8 mouse cellular contexts compared by ENCODE assay signal in the genomic region with DNA sequence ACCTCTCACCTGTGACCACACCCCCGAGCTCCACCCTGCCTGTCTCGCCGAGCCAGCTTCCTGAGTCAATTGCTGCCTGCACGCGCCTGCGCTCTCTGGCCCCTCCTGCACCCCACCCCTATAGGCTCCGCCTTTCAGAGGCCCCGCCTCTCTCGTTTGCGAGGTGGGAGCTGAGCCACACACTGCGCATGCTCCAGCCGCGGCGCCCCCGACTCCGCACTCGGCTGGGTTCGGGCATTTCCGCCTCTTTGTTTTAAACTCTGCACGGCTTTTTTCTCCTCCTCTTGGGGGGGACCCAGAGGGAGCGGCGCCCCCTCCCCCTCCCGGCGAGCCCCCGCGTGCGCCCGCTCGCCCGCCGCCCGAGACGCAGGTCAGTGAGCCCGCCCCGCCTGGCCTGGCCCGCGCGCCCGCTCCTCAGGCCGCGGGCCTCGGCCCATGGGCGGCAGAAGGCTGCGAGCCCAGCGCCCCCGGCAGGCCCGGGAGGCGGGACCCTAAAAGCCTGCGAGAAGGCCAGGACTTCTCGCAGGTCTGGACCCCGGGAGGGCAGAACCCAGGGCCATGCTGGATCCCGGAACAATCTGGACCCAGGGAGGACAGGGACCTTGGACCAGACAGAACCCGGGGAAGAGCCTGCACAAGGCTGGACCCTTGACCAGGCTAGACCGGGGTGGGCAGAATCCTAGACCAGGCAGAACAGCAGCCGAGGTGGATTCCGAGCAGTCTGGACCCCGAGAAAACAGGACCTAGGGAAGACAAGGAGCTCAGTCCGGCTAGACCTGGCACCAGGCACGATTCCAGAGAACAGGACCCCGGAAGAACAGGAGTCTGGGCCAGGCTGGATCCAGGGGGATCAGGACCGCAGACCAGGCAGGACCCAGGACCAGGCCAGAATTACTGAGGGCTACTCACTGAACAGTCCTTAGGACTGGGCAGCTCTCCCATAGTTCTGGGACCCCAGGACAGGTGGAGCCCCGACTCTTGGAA. TPM values are rescaled to one million over a fixed set of nuclear protein-coding genes. Genes with fewer than 3 reads are reported as not detected.
DNase-seq lines count a peak whose midpoint lies in the region; ATAC-seq and TF ChIP-seq lines count a peak whose summit lies in the region.

A gene (plus strand): TSS at position 151 of the 984 bp plus-strand sequence.

- DNase-seq in CD4-positive, CD25-positive, alpha-beta regulatory T cell, adult 2 months (ENCODE audit: low read depth, low spot score), result peak; percentile 98
- DNase-seq in fibroblast of lung, adult 2 months (ENCODE audit: low read depth), result peak; percentile 87
- peak; percentile 98 to 99 for DNase-seq in kidney, postnatal 25 days
- DNase-seq in liver, embryonic 14.5 days (ENCODE audit: low read depth in 3 of 3, low spot score in 3 of 3), result peak; percentile 87 to 91 (median 87)
- peak; percentile 97 for DNase-seq in neural tube, embryonic 11.5 days (ENCODE audit: low spot score)
- DNase-seq in stomach, postnatal 0 days (ENCODE audit: low spot score), result peak; percentile 100

- H3K27me3 ChIP-seq in heart, embryonic 15.5 days, result no peaks in the 10 kb centered on the region
- peaks cover 3% of the 10 kb centered on the region; the same call in 1 of the 2 replicates for H3K27me3 ChIP-seq in liver, embryonic 14.5 days (ENCODE audit: control insufficient read depth, insufficient read depth, low read length)
- H3K27me3 ChIP-seq in neural tube, embryonic 11.5 days (ENCODE audit: control insufficient read depth, insufficient read depth, low read length), result no peaks in the 10 kb centered on the region
- H3K27me3 ChIP-seq in stomach, postnatal 0 days (ENCODE audit: control insufficient read depth, insufficient read depth, low read length), result no peaks in the 10 kb centered on the region

- peak within 1 kb of the TSS; percentile 85 for H3K9ac ChIP-seq in heart, embryonic 15.5 days
- H3K9ac ChIP-seq in liver, embryonic 14.5 days (replicated peaks), result peak within 1 kb of the TSS; percentile 98
- H3K9ac ChIP-seq in neural tube, embryonic 11.5 days (ENCODE audit: low read length), result peak within 1 kb of the TSS; percentile 99
- peak within 1 kb of the TSS; percentile 99 for H3K9ac ChIP-seq in stomach, postnatal 0 days (ENCODE audit: low read length)

- peak within 1 kb of the TSS; percentile 92 for H3K4me3 ChIP-seq in brown adipose tissue, adult 24 weeks (ENCODE audit: insufficient read depth, low read depth, low read length)
- H3K4me3 ChIP-seq in heart, embryonic 15.5 days, result peak within 1 kb of the TSS; percentile 61
- H3K4me3 ChIP-seq in liver, embryonic 14.5 days (ENCODE audit: insufficient read depth in 1 of 2, low read depth in 2 of 2, low read length in 2 of 2), result peak within 1 kb of the TSS; percentile 87 to 94
- peak within 1 kb of the TSS; percentile 84 for H3K4me3 ChIP-seq in neural tube, embryonic 11.5 days (ENCODE audit: low read depth, low read length)
- peak within 1 kb of the TSS; percentile 96 for H3K4me3 ChIP-seq in stomach, postnatal 0 days (ENCODE audit: low read depth, low read length)

- under 1% methylated on average over 56 of the region's 62 CpGs for WGBS in heart, embryonic 15.5 days
- 2% methylated on average over 62 of the region's 62 CpGs for WGBS in liver, embryonic 14.5 days (ENCODE audit: insufficient replicate concordance)
- under 1% methylated on average over 62 of the region's 62 CpGs for WGBS in neural tube, embryonic 11.5 days
- WGBS in stomach, postnatal 0 days, result under 1% methylated on average over 45 of the region's 62 CpGs

- TF ChIP-seq CTCF in liver, embryonic 14.5 days (IDR thresholded peaks at IDR 0.05; ENCODE audit: low read depth), result no peak
- TF ChIP-seq CTCF in stomach, postnatal 0 days (IDR thresholded peaks at IDR 0.05; ENCODE audit: low read depth), result no peak

- H3K4me1 ChIP-seq in brown adipose tissue, adult 24 weeks (ENCODE audit: control insufficient read depth, insufficient read depth, insufficient read length, low read length), result peaks cover 21% of the 10 kb centered on the region
- H3K4me1 ChIP-seq in heart, embryonic 15.5 days (replicated peaks), result peaks cover 43% of the 10 kb centered on the region
- peaks cover 36 to 43% of the 10 kb centered on the region in 2 experiments for H3K4me1 ChIP-seq in liver, embryonic 14.5 days (replicated peaks; ENCODE audit: control insufficient read depth in 2 of 2, insufficient read depth in 2 of 2, low read length in 1 of 2)
- H3K4me1 ChIP-seq in neural tube, embryonic 11.5 days (ENCODE audit: control insufficient read depth, insufficient read depth, low read length), result peaks cover 25% of the 10 kb centered on the region
- peaks cover 4% of the 10 kb centered on the region for H3K4me1 ChIP-seq in stomach, postnatal 0 days (replicated peaks; ENCODE audit: control insufficient read depth, insufficient read depth)

- TF ChIP-seq EP300 in liver, embryonic 14.5 days (IDR thresholded peaks at IDR 0.05; ENCODE audit: low read depth), result no peak
- TF ChIP-seq EP300 in stomach, postnatal 0 days (optimal IDR thresholded peaks at IDR 0.05), result no peak

- H3K36me3 ChIP-seq in heart, embryonic 15.5 days, result no peaks in the 10 kb centered on the region
- no peaks in the 10 kb centered on the region for H3K36me3 ChIP-seq in liver, embryonic 14.5 days (replicated peaks; ENCODE audit: control insufficient read depth, insufficient read depth, low read depth)
- no peaks in the 10 kb centered on the region for H3K36me3 ChIP-seq in neural tube, embryonic 11.5 days (ENCODE audit: control insufficient read depth, insufficient read depth, low read length)
- H3K36me3 ChIP-seq in stomach, postnatal 0 days (ENCODE audit: control insufficient read depth, insufficient read depth, low read length), result no peaks in the 10 kb centered on the region

- peak within 1 kb of the TSS; percentile 51 for H3K27ac ChIP-seq in brown adipose tissue, adult 24 weeks (replicated peaks; ENCODE audit: low read depth, low read length)
- H3K27ac ChIP-seq in heart, embryonic 15.5 days, result peak within 1 kb of the TSS; percentile 80
- H3K27ac ChIP-seq in liver, embryonic 14.5 days, result peak within 1 kb of the TSS; percentile 59
- H3K27ac ChIP-seq in neural tube, embryonic 11.5 days (ENCODE audit: low read depth, low read length), result peak within 1 kb of the TSS; percentile 80
- H3K27ac ChIP-seq in stomach, postnatal 0 days (replicated peaks), result peak within 1 kb of the TSS; percentile 90

- H3K9me3 ChIP-seq in heart, embryonic 15.5 days (replicated peaks), result no peaks in the 10 kb centered on the region
- H3K9me3 ChIP-seq in liver, embryonic 14.5 days (ENCODE audit: control insufficient read depth, low read length), result no peaks in the 10 kb centered on the region
- H3K9me3 ChIP-seq in neural tube, embryonic 11.5 days (ENCODE audit: control insufficient read depth, low read length), result no peaks in the 10 kb centered on the region
- no peaks in the 10 kb centered on the region for H3K9me3 ChIP-seq in stomach, postnatal 0 days (ENCODE audit: control insufficient read depth, low read length)

- peak within 1 kb of the TSS; percentile 80 for H3K4me2 ChIP-seq in heart, embryonic 15.5 days
- H3K4me2 ChIP-seq in liver, embryonic 14.5 days (ENCODE audit: low read depth), result peak within 1 kb of the TSS; percentile 87
- H3K4me2 ChIP-seq in neural tube, embryonic 11.5 days (ENCODE audit: low read depth), result peak within 1 kb of the TSS; percentile 80
- H3K4me2 ChIP-seq in stomach, postnatal 0 days (replicated peaks; ENCODE audit: low read depth), result peak within 1 kb of the TSS; percentile 78

- ATAC-seq in heart, embryonic 15.5 days (replicated peaks; ENCODE audit: insufficient number of reproducible peaks, insufficient read depth, low FRiP score, low read depth), result peak; percentile 97
- peak; percentile 93 for ATAC-seq in liver, embryonic 14.5 days (ENCODE audit: insufficient read depth)
- peak; percentile 96 for ATAC-seq in neural tube, embryonic 11.5 days (ENCODE audit: insufficient read depth, low FRiP score, low TSS enrichment)
- ATAC-seq in stomach, postnatal 0 days (ENCODE audit: low FRiP score, low TSS enrichment), result peak; percentile 98

RNA-seq across cellular contexts. Expression of the gene that starts here (rescaled TPM):
- 8.4 and 21.9 TPM in 2 replicates for polyA plus RNA-seq in brown adipose tissue, adult 24 weeks (2012; ENCODE audit: insufficient read depth, insufficient read length, missing spikeins)
- 15.2 and 17.9 TPM in 2 replicates for polyA plus RNA-seq in heart, embryonic 15.5 days (2015; fragmentation: Nextera tagmentation; extraction: Ambion mirVana)
- polyA plus RNA-seq in liver, embryonic 14.5 days (2012; rRNA removed), result 3.8 and 4.9 TPM in 2 replicates
- polyA plus RNA-seq in liver, embryonic 14.5 days (2014; fragmentation: Nextera tagmentation; extraction: Ambion mirVana), result 4.5 and 5.4 TPM in 2 replicates
- 35.2 and 36.2 TPM in 2 replicates for polyA plus RNA-seq in neural tube, embryonic 11.5 days (2014; fragmentation: Nextera tagmentation; extraction: Ambion mirVana)
- 10.0 and 11.3 TPM in 2 replicates for polyA plus RNA-seq in stomach, postnatal 0 days (2015; fragmentation: Nextera tagmentation; extraction: Ambion mirVana)

Comparison
In these comparisons a context has a peak if more than half of its experiments do, and no peak if none do; other contexts are left out.
1. Peak in every context shown above with its lines: DNase-seq, ATAC-seq, H3K4me3 ChIP-seq and H3K27ac ChIP-seq.